Mouse (Mus musculus): ENCODE measurements at regions not wholly inside any gene's neighbourhood (a gene's known extent, or its start where the extent isn't known, plus 50 kb on each side); places are given as distances from the start of the nearest gene placed in this dataset.
A peak's percentile ranks its signal among the peaks of the same experiment; 100 is the strongest.

DNA sequence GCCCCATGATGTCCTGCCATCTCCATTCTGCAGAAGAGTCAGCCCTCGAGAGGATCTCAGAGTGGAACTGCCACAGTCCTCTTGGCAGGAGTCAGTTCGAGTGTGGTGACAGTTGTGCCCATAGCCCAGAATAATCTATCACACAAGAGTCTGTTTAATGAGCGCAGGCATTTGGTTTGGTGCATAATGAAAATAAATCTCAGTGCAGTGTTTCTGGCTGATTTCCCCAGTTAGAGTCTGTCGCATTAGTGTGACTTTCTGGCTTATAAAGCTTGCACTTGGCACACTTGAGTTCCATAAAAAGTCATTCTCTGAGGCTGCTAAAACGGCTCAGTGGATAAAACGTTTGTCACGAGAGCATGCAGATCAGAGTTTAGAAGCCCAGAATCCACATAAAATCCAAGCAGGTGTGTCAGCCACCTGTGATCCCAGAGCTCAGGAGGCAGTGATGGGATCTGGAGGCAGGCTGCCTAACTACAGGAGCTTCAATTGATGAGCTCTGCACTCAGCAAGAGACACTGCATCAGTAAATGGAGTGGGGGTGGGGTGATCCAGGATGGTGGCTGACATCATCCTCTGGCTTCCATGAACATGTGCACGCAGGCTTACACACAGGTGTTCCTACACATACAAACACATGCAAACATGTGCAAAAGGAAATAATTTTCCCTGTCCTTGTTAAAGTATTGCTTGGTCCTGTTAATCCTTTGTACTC, 578.5 kb downstream of the Plekhb2 start:
- no peak for DNase-seq (ENCODE audit: low spot score)

DNA sequence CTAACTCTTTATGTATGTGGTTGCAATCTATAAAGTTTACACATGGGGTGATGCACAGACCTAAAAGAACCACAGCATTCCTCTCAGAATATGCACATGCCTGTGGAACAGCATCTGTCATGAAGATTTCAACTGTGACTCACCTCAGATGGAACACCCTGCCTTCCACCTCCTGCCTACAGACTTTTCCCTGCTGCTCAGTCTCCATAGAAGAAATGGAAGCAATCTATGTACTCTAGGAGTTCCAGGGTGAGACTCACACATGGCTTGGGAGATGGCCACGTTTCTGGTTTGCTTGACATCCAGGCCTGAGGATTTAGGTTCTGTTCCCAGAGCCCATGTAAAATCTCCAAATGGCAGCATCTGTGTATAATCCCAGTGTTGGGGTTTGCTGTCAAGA, 579.7 kb downstream of the Plekhb2 start:
- no peak for DNase-seq (ENCODE audit: low spot score)

DNA sequence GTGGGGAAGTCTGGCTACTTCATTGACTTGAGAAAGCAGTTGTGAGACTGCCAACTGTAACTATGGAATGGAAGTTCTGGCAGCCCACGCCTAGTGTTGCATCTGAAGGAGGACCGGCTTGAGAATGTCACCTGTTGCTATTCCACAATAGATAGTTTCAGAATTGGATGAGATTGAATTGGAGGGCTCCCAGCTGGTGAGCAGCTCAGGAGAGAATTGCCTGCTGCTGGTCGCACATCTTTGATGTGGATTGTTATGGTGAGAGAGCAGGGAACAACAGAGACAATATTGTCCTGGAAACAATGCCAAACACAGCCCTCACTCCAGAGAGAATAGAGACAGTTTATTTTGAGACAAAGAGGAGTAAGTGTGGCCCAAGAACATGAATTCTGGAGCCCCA, 585.9 kb downstream of the Plekhb2 start:
- DNase-seq (ENCODE audit: low spot score): no peak

DNA sequence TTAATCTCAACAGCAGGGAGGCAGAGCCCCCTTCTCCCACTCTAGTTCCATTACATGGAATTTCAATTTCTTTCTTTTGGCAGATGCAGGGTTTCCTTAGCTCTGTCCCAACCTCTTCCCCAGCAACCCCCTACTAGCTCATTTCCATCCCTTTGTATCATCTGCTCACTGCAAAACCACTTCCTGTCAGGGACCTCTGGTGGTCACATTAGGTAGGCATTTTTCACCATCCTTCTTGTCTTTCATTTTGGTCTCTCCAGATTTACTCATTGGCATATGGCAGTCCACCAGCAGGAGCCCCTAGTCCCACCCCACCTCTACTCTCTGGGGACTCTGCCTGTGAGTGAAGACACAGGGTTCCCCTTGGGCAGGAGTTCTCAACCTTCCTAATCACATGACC, 597.6 kb downstream of the Plekhb2 start:
- DNase-seq (ENCODE audit: low spot score): no peak

DNA sequence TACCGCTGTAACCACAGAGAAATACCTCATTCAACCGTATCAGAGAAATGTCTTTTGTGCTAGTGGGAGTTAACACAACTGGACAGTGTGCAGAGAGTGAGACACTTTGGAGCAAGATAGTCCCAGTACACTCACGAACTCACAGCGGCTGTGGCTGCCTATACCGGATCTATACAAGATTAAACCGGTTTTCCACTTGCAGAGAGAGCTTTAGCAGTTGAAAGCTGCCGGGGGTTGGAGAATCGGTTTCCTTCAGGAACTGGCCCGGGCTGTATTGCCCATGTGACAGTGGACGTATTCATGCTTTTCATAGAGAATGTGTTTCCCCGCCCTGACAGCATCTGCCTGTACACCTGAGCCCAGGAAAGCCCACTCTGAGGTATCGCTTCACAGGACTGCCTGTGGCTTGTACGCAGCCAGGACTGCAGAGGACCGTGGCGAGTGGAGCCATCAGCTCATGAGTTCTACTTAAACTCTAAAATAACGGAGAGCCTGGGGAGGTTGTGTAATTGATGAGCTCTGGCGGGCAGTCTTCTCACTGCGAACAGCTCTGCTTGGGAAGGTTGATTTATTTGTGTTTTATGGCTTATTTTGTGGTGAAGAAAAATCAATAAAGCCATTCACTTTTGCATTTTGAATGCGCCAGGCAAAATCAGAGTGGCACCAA, 602.8 kb downstream of the Plekhb2 start:
- no peak for DNase-seq (ENCODE audit: low spot score)

DNA sequence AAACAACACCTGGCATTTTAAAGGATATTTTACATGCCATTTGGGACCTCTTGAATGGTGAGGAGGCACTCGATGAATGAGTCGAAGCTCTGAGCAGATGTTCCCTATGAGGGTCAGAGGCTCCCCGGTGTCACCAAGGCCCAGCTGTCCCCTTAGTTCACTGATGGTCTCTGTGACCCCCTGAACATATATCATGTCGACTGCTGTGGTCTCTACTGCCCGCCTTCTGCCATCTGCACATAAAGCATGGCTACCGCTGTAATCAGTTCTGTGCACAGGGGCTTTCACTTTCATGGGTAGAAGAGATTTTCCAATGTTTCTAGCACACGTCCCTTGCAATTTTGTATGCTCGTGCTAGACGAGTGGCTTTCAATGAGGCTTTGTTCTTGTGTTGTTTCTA, 607.8 kb downstream of the Plekhb2 start:
- DNase-seq (ENCODE audit: low spot score): no peak

DNA sequence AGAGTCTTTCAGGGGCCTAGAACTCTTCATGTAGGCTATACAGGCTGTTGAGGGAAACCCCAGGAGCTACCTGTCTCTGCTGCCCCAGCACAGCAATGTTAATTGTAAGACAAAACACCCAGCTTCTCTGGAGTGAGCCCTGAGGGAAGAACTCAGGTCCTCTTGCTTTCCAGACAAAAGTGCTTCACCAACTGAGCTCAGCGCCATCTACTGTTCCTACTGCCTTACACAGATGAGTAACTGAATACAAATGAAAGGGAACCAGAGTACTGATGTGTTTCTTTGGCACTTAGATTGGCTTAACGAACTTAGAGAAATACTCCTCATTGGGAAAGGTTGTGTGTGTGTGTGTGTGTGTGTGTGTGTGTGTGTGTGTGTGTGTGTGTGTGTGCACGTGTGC, 603.1 kb upstream of the Hs6st1 start:
- peak; percentile 28 for DNase-seq (ENCODE audit: low spot score)

DNA sequence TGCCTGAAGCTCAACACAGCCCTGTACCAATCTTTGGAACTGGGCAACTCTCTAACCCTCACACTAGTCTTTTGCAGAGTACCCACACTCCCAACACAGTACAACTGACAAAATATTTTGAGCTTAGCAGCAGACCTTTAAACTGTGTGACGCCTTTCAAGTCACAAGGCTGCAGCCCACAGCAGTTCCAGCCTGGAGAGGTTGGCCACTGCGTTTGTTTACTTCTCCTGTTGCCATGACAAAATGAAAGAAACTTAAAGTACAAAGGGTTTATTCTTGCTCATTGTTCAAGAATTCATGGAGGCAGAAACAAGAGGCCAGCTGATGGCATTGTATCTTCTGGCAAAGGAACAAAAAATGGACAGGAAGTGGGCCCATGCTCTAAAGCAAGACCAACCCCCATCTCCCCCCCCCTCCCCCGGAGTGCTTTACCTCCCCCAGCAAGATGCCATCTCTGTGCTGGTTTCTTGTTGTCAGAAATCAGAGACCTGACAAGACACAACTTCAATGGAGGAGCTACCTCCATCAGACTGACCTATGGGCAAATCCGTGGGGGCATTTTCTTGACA, 598.9 kb upstream of the Hs6st1 start:
- DNase-seq (ENCODE audit: low spot score): no peak

DNA sequence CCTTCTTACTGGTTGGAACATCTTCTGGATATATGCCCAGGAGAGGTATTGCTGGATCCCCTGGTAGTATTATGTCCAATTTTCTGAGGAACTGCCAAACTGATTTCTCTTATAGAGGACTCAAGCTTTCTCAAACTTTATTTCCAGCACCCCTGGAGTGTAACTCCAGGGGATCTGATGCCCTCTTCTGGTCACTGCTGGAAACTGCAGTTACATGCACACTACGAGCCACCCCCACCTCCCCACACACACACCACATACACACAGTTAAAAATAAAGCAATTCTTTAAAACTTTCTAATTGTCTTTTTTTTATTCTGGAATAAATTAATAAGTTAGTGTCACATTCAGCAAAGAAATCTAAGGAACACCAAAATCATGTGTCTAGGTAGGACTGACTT, 589.9 kb upstream of the Hs6st1 start:
- DNase-seq (ENCODE audit: low spot score): no peak

DNA sequence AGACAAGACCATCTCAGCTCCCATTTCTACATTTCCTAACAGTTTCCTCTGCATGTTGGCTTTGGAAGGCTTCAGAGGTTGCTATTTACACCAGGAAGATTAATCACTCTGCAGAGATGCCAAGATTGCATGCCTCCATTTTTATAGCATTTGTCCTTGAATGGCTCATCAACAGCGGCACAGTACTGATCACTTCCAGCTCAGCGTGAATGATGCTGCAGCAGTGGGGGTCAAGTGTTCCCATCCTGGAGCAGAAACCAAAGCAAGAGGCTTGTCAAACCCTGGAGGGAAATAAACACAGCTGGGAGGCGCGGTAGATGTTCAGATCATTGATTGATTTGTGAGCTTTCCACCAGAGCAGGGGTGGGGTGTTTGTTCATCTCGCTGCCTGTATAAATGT, 572.2 kb upstream of the Hs6st1 start:
- DNase-seq (ENCODE audit: low spot score): no peak

DNA sequence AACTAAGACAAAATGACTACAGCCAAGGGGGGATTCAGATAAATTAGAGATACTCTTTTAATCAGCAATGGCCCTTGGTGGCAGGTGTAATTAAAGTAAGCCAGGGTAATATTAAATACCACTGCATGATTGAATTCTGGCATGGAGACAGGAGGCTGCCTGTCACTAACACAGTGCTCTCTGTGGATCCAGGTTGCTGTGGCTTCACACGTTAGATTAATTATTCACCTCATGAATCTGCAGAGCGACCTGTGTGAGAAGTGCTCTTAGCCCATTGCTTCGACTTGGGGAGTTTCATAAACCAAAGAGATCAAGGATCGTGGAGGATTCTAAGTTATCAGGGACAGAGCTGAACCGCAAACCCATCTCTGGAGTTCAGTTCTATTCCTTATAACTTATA, 545.2 kb upstream of the Hs6st1 start:
- DNase-seq (ENCODE audit: low spot score): no peak

DNA sequence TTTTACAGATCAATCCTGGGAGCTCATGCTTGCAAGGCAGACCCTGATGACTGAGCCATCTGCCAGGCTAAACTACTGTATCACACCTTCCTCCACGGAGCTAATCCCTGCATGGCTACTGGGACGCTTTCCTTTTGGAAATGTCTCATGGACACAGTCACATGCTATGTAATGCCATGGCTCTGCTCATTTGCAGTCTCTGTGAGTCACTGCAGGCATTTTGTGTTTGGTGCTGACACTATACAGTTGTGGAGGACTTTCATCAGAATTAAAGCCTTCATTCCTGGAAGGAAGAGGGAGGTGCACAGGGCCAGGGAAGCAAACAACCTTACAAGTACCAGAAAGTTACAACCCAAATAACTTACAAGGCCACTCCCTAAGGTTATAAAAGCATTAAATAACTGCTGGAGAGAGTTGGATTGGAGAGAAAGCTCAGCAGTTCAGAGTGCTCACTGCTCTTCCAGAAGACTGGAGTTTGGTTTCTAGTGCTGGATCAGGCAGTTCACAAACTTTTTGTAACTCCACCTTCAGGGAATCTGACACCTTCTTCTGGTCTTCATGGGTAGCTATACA, 544.3 kb upstream of the Hs6st1 start:
- DNase-seq (ENCODE audit: low spot score): no peak

DNA sequence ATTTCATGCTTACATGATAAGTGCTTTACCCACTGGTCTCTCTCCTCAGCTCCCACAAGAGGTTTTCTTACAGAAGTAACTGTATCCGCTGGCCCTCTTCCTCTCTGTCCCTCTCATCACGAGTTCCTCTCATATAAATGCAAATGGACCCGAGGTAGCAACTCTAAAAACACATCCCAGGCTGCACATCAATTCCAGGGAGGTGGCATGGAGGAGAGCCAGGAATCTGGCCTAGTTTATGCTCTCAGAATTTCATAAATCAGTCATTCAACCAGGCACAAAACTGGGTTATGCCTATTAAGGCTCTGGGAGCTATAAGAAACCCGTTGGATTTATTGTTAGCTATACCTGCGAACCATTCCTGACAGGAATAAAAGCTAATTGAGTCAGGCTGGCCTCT, 543.4 kb upstream of the Hs6st1 start:
- no peak for DNase-seq (ENCODE audit: low spot score)

DNA sequence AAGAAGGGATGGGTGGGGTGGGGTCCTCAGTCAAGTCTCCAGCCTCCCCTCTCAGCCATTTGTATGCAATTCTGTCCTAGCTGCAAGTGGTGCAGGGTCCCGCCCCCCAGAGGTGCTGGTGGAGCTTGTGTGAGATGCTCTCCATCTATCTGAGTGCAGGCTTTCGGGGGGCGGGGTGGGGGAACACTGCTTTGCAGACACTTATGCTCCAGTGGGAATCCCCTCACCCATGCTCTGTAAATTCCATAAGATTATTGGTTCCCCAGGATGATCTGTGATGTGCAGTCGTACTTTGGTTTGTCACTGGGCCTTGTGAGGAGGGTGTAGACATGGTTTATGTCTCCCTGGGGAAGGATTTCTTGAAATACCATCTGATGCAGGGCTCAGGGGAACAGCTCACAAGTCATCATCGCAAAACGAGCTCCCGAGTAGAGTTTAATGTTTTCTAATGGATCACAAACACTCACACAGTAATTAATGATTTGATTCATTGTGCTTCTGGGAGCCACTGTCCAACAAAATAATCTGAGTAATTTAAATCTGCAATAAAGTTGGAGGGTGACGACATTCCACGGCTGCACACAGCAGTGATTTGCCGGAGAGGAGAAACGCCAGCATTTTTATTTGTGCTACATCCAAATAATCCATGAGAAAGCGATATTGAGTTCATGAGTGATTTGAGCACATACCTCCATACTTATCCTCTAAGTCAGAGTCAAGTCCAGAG, 540.3 kb upstream of the Hs6st1 start:
- DNase-seq (ENCODE audit: low spot score): no peak

DNA sequence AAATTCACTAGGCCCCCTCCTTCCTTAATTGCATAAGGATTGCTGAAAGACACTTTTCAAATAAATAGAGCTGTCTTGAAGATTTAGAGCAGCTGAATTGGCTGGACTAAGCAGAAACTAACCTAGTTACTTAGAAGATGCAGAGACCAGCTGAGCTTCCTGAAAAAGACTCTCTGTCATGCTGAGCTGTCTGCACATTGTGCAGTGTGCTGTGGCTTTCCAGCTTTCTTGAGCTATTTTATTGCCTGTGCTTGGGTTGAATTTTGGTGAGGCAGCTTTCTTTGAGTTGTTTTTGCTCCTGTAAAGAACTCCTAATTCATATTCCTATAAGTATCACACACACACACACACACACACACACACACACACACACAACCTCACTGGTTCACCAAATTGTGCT, 532.7 kb upstream of the Hs6st1 start:
- no peak for DNase-seq (ENCODE audit: low spot score)

DNA sequence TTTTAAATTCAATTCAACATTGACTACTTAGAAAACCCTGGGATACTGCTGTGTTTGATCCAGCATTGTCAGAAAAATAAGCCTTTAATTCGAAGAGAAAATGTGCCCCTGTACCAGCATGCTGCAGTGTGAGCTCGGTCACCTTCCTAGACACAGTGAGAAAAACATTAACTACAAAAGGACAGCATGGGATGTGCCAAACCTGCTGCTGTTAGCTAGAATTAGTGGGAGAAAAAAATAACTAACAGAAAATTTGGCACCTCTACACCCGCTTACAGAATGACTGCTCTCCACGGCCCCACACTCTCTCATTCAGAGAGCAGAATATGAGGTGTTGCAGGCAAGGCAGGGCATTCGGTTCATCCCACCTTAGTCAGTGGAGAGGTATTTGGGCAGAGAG, 531.9 kb upstream of the Hs6st1 start:
- DNase-seq (ENCODE audit: low spot score): no peak

DNA sequence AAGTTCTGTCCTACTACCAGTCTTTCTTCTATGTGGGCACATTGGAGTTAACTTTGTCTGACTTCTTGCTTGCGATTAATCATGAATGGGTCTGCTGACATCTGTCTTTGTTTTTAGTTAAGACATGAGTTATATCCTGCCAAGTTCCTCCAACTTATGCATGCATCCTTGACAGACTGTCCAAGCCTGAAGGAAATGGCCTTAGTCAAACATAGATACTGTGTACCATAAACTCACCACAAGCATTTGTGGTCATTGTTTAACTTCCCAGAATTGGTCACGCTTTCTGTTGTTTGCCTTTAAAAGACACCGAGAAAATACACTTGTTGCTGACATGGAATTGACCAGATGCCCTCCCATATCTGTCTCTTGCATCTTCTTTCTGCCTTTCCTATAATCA, 519.4 kb upstream of the Hs6st1 start:
- no peak for DNase-seq (ENCODE audit: low spot score)

DNA sequence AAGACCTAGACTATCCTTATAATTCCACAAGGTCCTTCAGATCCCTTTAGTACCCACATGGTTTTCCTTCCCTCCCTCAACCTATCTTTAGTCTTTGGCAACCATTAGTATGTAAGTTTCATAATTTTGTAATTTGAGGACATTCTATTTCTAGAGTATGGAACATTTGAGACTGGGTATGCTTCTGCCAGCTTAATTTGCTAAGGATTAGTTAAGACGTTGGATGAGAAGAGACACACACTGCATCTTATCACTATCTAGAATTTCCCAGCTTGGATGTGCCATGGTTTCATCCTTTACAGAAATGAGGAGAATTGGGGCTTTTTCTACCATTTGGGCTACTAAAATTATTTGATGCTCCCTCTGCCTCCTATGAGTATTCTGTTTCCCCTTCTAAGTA, 516.7 kb upstream of the Hs6st1 start:
- no peak for DNase-seq (ENCODE audit: low spot score)

DNA sequence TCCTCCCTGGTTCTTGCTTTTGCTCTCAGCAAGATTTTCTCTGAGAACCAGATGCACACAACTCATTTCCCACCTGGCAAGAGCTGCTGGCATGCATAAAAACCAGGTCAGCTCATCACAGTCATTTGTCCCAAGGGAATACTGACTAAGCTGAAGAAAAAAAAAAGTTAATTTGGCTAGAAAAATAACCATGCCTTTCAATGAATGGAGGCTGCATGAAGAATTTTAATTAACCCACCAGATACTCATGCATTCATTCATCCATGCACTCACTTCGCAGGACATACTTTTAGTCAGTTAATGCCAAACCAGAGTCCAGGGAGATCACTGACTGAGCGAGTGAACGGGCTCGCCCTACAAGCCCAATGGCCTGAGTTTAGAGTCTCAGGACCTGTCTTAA, 505.4 kb upstream of the Hs6st1 start:
- DNase-seq (ENCODE audit: low spot score): no peak

DNA sequence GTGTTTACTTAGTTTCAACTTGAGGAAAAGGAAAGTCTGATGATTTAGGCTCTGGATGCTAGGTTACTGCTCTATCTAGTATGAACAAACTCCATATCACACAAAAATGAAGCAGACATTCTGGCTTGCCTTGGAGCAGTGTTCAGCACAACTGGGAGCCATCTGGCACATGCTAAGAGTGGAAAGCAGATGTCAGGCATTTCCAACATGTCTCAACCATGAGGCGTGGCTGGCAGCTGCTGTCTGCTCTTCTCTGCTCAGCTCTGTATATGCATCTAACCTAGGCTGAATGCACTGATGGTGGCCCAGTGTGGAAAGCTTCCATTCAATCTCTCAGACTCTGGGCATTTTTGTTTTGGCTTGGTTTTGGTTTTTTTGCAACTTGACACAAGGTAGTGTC, 493.0 kb upstream of the Hs6st1 start:
- DNase-seq (ENCODE audit: low spot score): no peak

DNA sequence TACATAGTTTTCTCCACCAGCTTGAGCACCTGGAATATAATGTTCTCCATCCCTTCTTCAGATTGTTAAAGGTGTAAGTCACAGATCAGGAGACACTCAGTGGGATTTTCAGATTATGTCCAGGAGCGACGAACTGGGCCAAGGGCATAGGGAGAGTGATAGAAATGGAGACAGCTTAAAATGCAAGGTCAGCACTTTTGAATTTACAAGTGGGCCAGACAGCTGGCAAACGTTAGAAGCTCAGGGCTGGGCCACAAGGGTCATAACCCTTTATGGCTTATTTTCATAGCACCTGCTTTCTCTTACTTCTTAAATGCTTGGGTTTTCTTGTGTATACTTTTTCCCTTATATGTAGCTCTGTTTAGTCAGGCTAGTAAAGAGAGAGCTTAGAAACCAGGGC, 488.8 kb upstream of the Hs6st1 start:
- DNase-seq (ENCODE audit: low spot score): no peak

DNA sequence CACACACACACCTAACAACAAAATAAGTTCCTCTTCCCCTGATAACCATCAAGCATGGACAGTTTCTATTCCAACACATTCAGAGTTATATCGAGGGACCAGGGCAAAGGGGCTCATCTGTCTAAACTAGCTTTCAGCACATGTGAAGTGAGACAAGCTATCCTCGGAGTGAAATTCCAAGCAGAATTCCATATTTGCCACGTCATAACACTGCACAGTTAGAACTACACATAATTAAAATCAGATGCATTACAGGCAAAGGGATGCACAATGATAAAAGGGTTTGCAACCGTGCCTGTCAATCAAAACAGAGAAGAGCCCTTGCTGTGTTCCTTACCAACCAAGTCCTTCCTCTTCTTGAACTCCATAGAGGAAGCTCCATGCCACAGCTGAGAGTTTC, 488.2 kb upstream of the Hs6st1 start:
- DNase-seq (ENCODE audit: low spot score): no peak

DNA sequence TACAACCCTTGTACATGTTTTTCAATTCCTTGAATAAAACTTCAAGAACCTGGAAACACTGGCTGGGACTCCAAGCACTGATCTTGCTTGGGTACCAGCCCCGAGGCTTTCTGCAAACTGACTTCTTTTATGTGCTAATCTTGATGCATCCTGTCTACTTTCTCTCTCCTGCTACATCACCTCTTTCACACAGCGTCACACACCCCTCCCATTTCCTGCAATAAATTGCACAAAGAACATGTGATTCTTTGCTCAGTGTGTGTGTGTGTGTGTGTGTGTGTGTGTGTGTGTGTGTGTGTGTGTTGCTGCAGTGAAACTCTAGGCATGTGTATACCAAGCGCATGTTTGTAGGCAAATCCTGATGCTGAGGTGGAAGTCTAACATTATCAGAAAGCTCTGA, 487.7 kb upstream of the Hs6st1 start:
- no peak for DNase-seq (ENCODE audit: low spot score)

All from retina, embryonic 14.5 days (tissue).